Mouse (Mus musculus) right cerebral cortex, postnatal 25 days (tissue): ENCODE measurements at regions not wholly inside any gene's neighbourhood (a gene's known extent, or its start where the extent isn't known, plus 50 kb on each side); places are given as distances from the start of the nearest gene placed in this dataset.
A peak's percentile ranks its signal among the peaks of the same experiment; 100 is the strongest.

ENCODE experiments used
- DNase-seq: peaks from one replicate; pipeline ENCODE4 v3.0.0; 2022

GRCm38 (mm10) chr6:51300694-51301417 is 131.6 kb upstream of the Nfe2l3 start:
- no peak for DNase-seq

GRCm38 (mm10) chr6:51301831-51302230 is 130.6 kb upstream of the Nfe2l3 start:
- DNase-seq: no peak

- no peak for DNase-seq
Observed at GRCm38 (mm10) chr6:51302240-51302639, 130.2 kb upstream of the Nfe2l3 start.

GRCm38 (mm10) chr6:51318341-51318740 is 114.1 kb upstream of the Nfe2l3 start:
- DNase-seq: no peak

GRCm38 (mm10) chr6:51320019-51320418 is 112.5 kb upstream of the Nfe2l3 start:
- DNase-seq: no peak

GRCm38 (mm10) chr6:51320676-51321419 is 111.6 kb upstream of the Nfe2l3 start:
- DNase-seq: no peak

GRCm38 (mm10) chr6:51326103-51326829 is 106.2 kb upstream of the Nfe2l3 start:
- no peak for DNase-seq

- no peak for DNase-seq
Observed at GRCm38 (mm10) chr6:51329070-51329995, 103.1 kb upstream of the Nfe2l3 start.

- DNase-seq: no peak
Observed at GRCm38 (mm10) chr6:51330069-51330706, 102.3 kb upstream of the Nfe2l3 start.

- no peak for DNase-seq
Observed at GRCm38 (mm10) chr6:51332841-51333240, 99.6 kb upstream of the Nfe2l3 start.

GRCm38 (mm10) chr6:51333722-51334360 is 98.6 kb upstream of the Nfe2l3 start:
- no peak for DNase-seq

- DNase-seq: no peak
Observed at GRCm38 (mm10) chr6:51335314-51335713, 97.2 kb upstream of the Nfe2l3 start.

- DNase-seq: no peak
Observed at GRCm38 (mm10) chr6:51339301-51339700, 93.2 kb upstream of the Nfe2l3 start.

- no peak for DNase-seq
Observed at GRCm38 (mm10) chr6:51347721-51348120, 84.7 kb upstream of the Nfe2l3 start.

GRCm38 (mm10) chr6:51349771-51350170 is 82.7 kb upstream of the Nfe2l3 start:
- DNase-seq: no peak

- no peak for DNase-seq
Observed at GRCm38 (mm10) chr6:51355041-51355440, 77.4 kb upstream of the Nfe2l3 start.

GRCm38 (mm10) chr6:51361611-51362180 is 70.8 kb upstream of the Nfe2l3 start:
- no peak for DNase-seq

GRCm38 (mm10) chr6:51362475-51363226 is 69.8 kb upstream of the Nfe2l3 start:
- peak; percentile 76 for DNase-seq

GRCm38 (mm10) chr6:51364776-51365175 is 67.7 kb upstream of the Nfe2l3 start:
- DNase-seq: no peak

GRCm38 (mm10) chr6:51369771-51370170 is 62.7 kb upstream of the Nfe2l3 start:
- DNase-seq: no peak
